Mouse (Mus musculus): ENCODE measurements around the gene Cox15. TPM values are rescaled to one million over a fixed set of nuclear protein-coding genes. Genes with fewer than 3 reads are reported as not detected.

Gene Cox15
- total RNA-seq, 1 experiment from 2014 or later = 12.1 TPM

DNA sequence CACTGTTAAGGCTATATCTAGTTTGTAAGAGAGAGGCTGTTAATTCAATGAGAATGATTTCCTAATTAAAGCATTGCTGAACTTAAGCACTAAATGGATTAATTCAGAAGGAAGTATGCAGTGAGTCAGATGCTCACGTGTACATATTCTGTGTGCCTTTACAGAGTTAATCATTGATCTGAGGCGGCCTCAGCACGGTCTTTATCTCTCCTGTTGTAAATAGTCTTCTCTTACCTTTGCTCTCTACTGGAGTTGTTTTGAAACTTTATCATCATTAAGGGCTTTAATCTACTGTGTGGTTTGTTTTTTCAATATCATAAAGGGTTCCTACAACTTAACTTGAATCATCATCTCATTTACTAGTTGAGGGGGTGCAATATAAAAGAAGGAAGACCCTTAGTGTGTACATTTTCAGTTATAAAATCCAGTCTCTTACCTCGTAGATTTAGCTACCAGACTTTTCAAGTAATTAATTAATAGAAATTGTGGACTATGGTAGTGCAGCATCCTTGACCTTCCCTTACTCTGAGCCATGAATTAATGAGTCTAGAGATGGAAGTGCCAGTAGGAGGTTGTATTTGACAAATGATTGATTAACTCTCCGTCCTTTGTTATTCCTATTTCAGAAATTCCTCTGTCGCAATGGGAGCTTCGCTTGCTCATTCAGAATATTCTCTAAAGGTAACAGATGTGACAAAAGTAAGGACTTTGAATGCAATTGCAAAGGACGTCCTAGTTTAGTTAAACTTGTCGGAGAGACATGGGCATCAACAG lies 14.9 kb upstream of the Cox15 start:
- no peak for ATAC-seq (ENCODE audit: extremely low read depth, insufficient number of reproducible peaks, low FRiP score, poor library complexity, severe bottlenecking)

- no peak for ATAC-seq (ENCODE audit: extremely low read depth, insufficient number of reproducible peaks, low FRiP score, poor library complexity, severe bottlenecking)
Observed at GRCm38 (mm10) chr19:43766451-43766850, 13.7 kb upstream of the Cox15 start.

GRCm38 (mm10) chr19:43762410-43762809 lies 9.6 kb upstream of the Cox15 start:
- no peak for ATAC-seq (ENCODE audit: extremely low read depth, insufficient number of reproducible peaks, low FRiP score, poor library complexity, severe bottlenecking)

- ATAC-seq (ENCODE audit: extremely low read depth, insufficient number of reproducible peaks, low FRiP score, poor library complexity, severe bottlenecking) = no peak
Observed at GRCm38 (mm10) chr19:43761543-43762256, 8.9 kb upstream of the Cox15 start.

DNA sequence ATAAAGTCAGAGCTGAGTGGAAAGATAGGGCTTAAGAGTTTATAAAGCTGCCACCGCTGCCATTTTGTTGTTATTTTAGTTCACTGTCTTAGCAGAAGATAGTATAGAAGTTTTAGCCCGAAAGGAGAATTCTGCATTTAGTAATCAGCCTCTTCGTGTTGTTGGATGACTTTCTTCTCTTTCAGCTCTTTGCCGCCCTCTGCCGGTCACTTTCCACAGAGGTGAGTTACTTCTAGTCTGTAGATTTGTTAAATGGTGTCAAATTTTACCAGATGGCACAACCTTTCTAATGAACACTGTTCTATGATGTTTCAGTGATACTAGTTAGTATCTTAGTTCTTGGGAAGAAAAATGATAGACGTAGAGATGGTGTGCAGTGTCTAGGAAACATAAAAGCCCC lies 7.7 kb upstream of the Cox15 start:
- ATAC-seq (ENCODE audit: extremely low read depth, insufficient number of reproducible peaks, low FRiP score, poor library complexity, severe bottlenecking) = peak; percentile 77

DNA sequence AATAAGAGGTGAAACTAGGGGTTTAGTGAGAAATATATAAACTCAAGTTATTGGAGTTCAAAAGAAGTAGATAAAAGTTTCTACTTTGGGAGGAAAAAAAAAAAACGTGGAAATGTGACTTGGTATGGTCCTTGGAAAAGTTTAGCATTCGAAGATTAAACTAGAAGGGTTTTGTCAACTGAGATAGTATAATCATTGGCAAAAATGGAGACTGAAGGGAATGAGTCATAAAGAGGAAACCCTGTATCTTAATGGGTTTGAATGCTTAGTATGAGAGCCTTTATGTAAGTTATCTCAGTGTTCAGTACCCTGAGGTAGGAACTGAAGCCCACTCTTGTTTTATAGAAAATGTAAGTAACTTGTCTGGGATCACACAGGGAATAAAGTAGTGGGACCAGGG lies 2.1 kb upstream of the Cox15 start:
- no peak for ATAC-seq (ENCODE audit: extremely low read depth, insufficient number of reproducible peaks, low FRiP score, poor library complexity, severe bottlenecking)

- ATAC-seq (ENCODE audit: extremely low read depth, insufficient number of reproducible peaks, low FRiP score, poor library complexity, severe bottlenecking) = no peak
Observed at GRCm38 (mm10) chr19:43754237-43754636, 1.4 kb upstream of the Cox15 start.

- peak; percentile 86 for ATAC-seq (ENCODE audit: extremely low read depth, insufficient number of reproducible peaks, low FRiP score, poor library complexity, severe bottlenecking)
Observed at GRCm38 (mm10) chr19:43753226-43753835, 531 bp upstream of the Cox15 start.

DNA sequence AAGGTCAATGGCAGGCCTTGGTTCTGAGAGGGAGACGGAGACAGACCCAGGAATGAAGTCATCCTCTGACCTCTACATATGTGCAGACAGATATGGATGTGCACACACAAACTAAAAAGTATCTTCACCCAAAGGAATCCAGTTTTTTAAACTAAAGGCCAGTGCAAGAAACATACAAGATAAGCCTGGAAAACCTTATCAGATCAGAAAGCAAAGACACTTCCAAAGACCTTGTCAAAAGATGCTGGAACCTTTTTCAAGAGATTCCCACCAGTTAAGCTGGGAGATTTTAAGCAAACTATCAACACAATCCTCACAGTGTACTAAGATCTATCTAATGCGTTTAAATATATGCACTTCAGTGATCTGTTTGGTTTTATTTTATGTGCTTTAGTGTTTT lies 2.8 kb downstream of the Cox15 start:
- ATAC-seq (ENCODE audit: extremely low read depth, insufficient number of reproducible peaks, low FRiP score, poor library complexity, severe bottlenecking) = no peak

GRCm38 (mm10) chr19:43747877-43748276 lies 4.9 kb downstream of the Cox15 start:
- ATAC-seq (ENCODE audit: extremely low read depth, insufficient number of reproducible peaks, low FRiP score, poor library complexity, severe bottlenecking) = no peak

DNA sequence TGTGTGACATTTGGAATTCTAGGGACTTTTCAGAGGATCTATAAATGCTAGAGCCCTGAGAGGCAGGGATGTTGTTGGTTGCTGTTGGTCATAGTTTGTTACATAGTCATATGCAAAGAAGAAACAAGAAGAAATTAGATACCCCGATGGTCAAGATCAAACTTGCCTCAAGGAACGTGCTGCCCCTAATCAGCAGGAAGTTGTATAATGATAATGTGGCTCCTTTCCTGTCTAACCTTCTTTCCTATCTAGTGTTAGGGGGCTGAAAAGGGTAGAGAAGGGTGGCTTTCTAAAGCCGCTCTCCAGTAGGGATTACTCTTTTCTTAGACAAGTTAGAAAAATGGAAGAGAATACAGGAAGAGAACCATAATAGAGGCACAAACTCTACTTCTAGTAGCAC lies 7.1 kb downstream of the Cox15 start:
- ATAC-seq (ENCODE audit: extremely low read depth, insufficient number of reproducible peaks, low FRiP score, poor library complexity, severe bottlenecking) = no peak

- ATAC-seq (ENCODE audit: extremely low read depth, insufficient number of reproducible peaks, low FRiP score, poor library complexity, severe bottlenecking) = no peak
Observed at GRCm38 (mm10) chr19:43743401-43743800, 9.4 kb downstream of the Cox15 start.

GRCm38 (mm10) chr19:43738409-43738808 lies 14.4 kb downstream of the Cox15 start:
- ATAC-seq (ENCODE audit: extremely low read depth, insufficient number of reproducible peaks, low FRiP score, poor library complexity, severe bottlenecking) = no peak

- ATAC-seq (ENCODE audit: extremely low read depth, insufficient number of reproducible peaks, low FRiP score, poor library complexity, severe bottlenecking) = no peak
Observed at GRCm38 (mm10) chr19:43731157-43731556, 21.6 kb downstream of the Cox15 start.

DNA sequence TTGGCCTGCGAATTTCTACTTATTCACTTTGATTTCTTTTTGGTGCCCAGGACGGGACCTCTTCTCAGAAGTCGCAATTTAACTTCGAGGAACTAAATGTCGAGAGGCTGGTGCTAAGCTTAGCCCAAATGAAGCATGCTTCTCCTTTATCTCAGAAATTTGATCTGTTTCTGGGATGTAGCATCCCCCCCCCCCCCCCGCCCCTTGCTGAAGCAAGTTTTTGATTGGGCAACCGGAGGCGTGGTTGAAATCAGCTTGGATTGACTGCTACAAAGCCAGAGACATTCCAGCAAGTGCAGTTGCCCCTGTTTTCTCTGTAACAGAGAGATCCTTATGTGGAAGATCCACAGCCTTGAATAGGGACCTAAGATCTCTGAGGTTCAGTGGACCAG lies 22.8 kb downstream of the Cox15 start:
- no peak for ATAC-seq (ENCODE audit: extremely low read depth, insufficient number of reproducible peaks, low FRiP score, poor library complexity, severe bottlenecking)

DNA sequence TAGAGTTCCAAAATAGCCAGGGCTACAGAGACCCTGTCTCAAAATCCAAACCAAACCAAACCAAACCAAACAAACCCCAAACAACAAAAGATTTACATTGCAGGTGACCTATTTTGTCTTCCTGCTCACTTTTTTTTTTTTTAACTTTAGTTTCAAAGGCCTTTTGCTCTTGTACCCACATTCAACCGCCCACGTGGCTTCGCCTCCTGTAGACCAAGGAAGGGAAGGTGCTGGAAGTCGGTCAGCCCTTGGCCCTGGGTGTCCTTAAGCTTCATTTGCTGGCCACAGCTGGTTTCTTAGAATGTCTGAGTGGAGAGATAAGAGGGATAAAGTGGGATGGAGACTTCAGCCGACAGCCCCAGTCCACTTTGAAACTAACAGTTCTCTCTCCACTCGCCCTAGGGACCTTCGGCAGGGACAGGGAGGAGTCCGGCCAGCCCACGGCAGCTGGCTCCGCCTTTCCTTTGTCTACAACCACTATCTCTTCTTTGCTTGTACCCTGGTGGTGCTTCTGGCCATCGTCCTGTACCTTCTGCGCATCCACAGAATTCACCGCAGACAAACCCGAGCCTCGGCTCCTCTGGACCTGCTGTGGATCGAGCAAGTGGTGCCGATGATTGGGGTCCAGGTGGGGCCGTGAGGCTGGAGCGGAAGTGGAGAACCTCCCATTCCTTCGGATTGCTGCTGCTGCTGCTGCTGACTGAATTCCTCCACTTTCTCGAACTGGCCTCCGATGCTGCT lies 23.3 kb downstream of the Cox15 start:
- no peak for ATAC-seq (ENCODE audit: extremely low read depth, insufficient number of reproducible peaks, low FRiP score, poor library complexity, severe bottlenecking)

GRCm38 (mm10) chr19:43726510-43727146 lies 26.2 kb downstream of the Cox15 start:
- ATAC-seq (ENCODE audit: extremely low read depth, insufficient number of reproducible peaks, low FRiP score, poor library complexity, severe bottlenecking) = peak; percentile 76

DNA sequence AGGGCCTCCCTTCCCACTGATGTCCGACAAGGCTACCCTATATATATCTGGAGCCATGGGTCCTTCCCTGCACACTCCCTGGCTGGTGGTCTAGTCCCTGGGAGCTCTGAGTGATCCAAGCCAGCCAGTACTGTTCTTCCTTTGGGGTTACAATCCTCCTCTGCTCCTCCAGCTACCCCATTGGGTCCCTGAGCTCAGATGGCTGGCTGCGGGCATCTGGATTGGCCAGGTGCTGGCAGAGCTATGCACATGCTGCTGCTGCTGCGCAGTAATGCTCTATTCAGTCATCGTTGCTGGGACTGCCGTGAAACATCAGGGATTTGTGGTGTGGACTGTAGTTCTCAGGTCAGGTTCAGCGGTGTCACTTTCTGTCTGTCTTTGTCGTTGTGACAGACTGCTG lies 28.0 kb downstream of the Cox15 start:
- ATAC-seq (ENCODE audit: extremely low read depth, insufficient number of reproducible peaks, low FRiP score, poor library complexity, severe bottlenecking) = no peak

- ATAC-seq (ENCODE audit: extremely low read depth, insufficient number of reproducible peaks, low FRiP score, poor library complexity, severe bottlenecking) = no peak
Observed at GRCm38 (mm10) chr19:43724194-43724593, 28.6 kb downstream of the Cox15 start.

Data from neutrophil, adult 5-6 weeks (primary cell).